Mouse (Mus musculus) kidney, postnatal 0 days (tissue): ENCODE measurements around the gene B4galt7. TPM values are rescaled to one million over a fixed set of nuclear protein-coding genes. Genes with fewer than 3 reads are reported as not detected.
"Not testable (repeated sequence)": the region's sequence is repeated elsewhere in the genome, so short reads cannot be mapped to it uniquely, and the experiment has no call there.

Source experiments
- ATAC-seq: fragments of 200-750 bp; cut with Nextera tagmentation; replicated peaks from 2 replicates; pipeline ENCODE4 v1.8.0; 2017; ENCODE audit warnings: low read depth, moderate number of reproducible peaks, moderate TSS enrichment, moderate library complexity; ENCODE audit not compliant: low FRiP score
- DNase-seq: peaks from one replicate; pipeline ENCODE4 v3.0.0-alpha.2; 2016; ENCODE audit warnings: low spot score
- H3K27ac ChIP-seq: fragments of 300-500 bp; sonication (generic); 2 replicates; pipeline ENCODE4 v1.5.1; 2014; ENCODE audit warnings: mild to moderate bottlenecking
- H3K27me3 ChIP-seq: fragments of 300-500 bp; sonication (generic); 2 replicates; pipeline ENCODE4 v1.6.1; 2014; ENCODE audit warnings: low read length, mixed read lengths; ENCODE audit not compliant: insufficient read depth
- H3K36me3 ChIP-seq: fragments of 300-500 bp; sonication (generic); 2 replicates; pipeline ENCODE4 v1.6.1; 2014; ENCODE audit warnings: low read length, mixed read lengths; ENCODE audit not compliant: insufficient read depth
- H3K4me1 ChIP-seq: fragments of 300-500 bp; sonication (generic); replicated peaks from 2 replicates; pipeline ENCODE4 v1.6.1; 2014; ENCODE audit warnings: antibody characterized with exemption, low read length, mixed read lengths; ENCODE audit not compliant: insufficient read depth
- H3K4me2 ChIP-seq: fragments of 300-500 bp; sonication (generic); 2 replicates; pipeline ENCODE4 v1.6.1; 2014; ENCODE audit warnings: mild to moderate bottlenecking, low read length, moderate library complexity, mixed read lengths
- H3K4me3 ChIP-seq: fragments of 300-500 bp; sonication (generic); replicated peaks from 2 replicates; pipeline ENCODE4 v1.5.1; 2014; ENCODE audit warnings: low read depth, low read length
- H3K9ac ChIP-seq: fragments of 300-500 bp; sonication (generic); 2 replicates; pipeline ENCODE4 v1.6.1; 2014; ENCODE audit warnings: low read depth, low read length
- H3K9me3 ChIP-seq: fragments of 300-500 bp; sonication (generic); replicated peaks from 2 replicates; pipeline ENCODE4 v1.6.1; 2016; ENCODE audit warnings: low read length, inconsistent platforms, mixed read lengths
- CTCF ChIP-seq: IDR thresholded peaks from 2 replicates; pipeline ENCODE4 v1.5.1; 2016; ENCODE audit warnings: antibody characterized with exemption, low read depth, mild to moderate bottlenecking, moderate library complexity
- WGBS: fragments of 180-500 bp; shearing (Covaris S2); extraction: QIAGEN DNeasy Blood & Tissue Kit; methylation state at CpG from one replicate; pipeline ENCODE4 v1.1.7; 2014; 5-methylcytosine and 5-hydroxymethylcytosine counted together
- polyA plus RNA-seq: library from polyadenylated mRNA; unstranded; fragments of >200 nt; fragmentation: Nextera tagmentation; extraction: Ambion mirVana; gene quantifications from 2 replicates; pipeline ENCODE4 v1.2.1, GENCODE M21; 2015

Gene B4galt7
- polyA plus RNA-seq, 1 experiment from 2014 or later: 20.1 TPM

DNA sequence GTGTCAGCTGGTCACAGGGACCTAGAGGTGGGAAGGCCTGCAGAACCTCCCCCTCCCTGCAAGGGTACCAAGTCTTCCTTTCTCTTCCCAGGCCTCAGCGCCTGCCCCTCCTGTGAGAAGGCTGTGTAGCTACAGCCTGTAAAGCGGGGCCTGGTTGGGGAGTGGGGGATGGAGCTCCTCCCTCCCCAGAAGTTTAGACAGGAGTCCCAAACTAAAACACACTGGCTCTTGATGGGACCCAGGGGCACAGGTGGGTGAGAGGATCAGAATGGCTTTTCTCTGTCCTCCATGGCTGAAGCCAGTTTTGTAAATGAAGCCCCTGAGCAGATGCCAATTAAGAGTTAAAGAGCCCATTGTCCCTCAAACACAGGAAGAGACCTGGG lies 7.9 kb downstream of the B4galt7 start:
- ATAC-seq: no peak
- H3K27me3 ChIP-seq: no peaks in the 10 kb centered on the region
- H3K27ac ChIP-seq: no peak overlapping the region
- no peak overlapping the region for H3K9ac ChIP-seq
- H3K36me3 ChIP-seq: peaks cover 30% of the 10 kb centered on the region
- no peak overlapping the region for H3K4me2 ChIP-seq
- no peak for TF ChIP-seq CTCF
- 86% methylated on average over 2 of the region's 2 CpGs for WGBS
- DNase-seq: no peak
- H3K4me1 ChIP-seq: no peaks in the 10 kb centered on the region
- H3K4me3 ChIP-seq: no peak overlapping the region
- no peaks in the 10 kb centered on the region for H3K9me3 ChIP-seq

- no peak for DNase-seq
- Histone ChIP-seq H3K9ac (no peak overlapping the region), H3K36me3 (peaks cover 20% of the 10 kb centered on the region), H3K27ac (no peak overlapping the region), H3K4me3 (no peak overlapping the region), H3K4me2 (no peak overlapping the region), H3K9me3 (no peaks in the 10 kb centered on the region), H3K27me3 (no peaks in the 10 kb centered on the region), H3K4me1 (no peaks in the 10 kb centered on the region)
- 88% methylated on average over 7 of the region's 7 CpGs for WGBS
- TF ChIP-seq CTCF: no peak
- ATAC-seq: no peak
These were observed 12.3 kb downstream of the B4galt7 start for GRCm38 (mm10) chr13:55611996-55612395.

- H3K36me3 ChIP-seq: peaks cover 10% of the 10 kb centered on the region; the same call in 1 of the 2 replicates
- TF ChIP-seq CTCF: no peak
- no peak overlapping the region for H3K9ac ChIP-seq
- no peak overlapping the region for H3K27ac ChIP-seq
- DNase-seq (no peak), ATAC-seq (peak; percentile 68)
- H3K9me3 ChIP-seq: no peaks in the 10 kb centered on the region
- H3K4me1 ChIP-seq: no peaks in the 10 kb centered on the region
- no peaks in the 10 kb centered on the region for H3K27me3 ChIP-seq
- no peak overlapping the region for H3K4me2 ChIP-seq
- 31% methylated on average over 5 of the region's 5 CpGs for WGBS
- H3K4me3 ChIP-seq: no peak overlapping the region
These were observed 13.8 kb downstream of the B4galt7 start for GRCm38 (mm10) chr13:55613471-55613870.

GRCm38 (mm10) chr13:55619328-55619727 lies 19.6 kb downstream of the B4galt7 start:
- WGBS: 89% methylated on average over 4 of the region's 4 CpGs
- Histone ChIP-seq H3K4me3 (no peak overlapping the region), H3K4me1 (peaks cover 3% of the 10 kb centered on the region; the same call in 1 of the 2 replicates), H3K27me3 (no peaks in the 10 kb centered on the region), H3K36me3 (no peaks in the 10 kb centered on the region), H3K4me2 (no peak overlapping the region), H3K9ac (no peak overlapping the region), H3K27ac (no peak overlapping the region), H3K9me3 (no peaks in the 10 kb centered on the region)
- ATAC-seq (no peak), DNase-seq (no peak)
- no peak for TF ChIP-seq CTCF

GRCm38 (mm10) chr13:55620275-55620674 lies 20.6 kb downstream of the B4galt7 start:
- Histone ChIP-seq H3K4me3 (no peak overlapping the region), H3K4me2 (no peak overlapping the region), H3K27me3 (no peaks in the 10 kb centered on the region), H3K4me1 (peaks cover 3% of the 10 kb centered on the region; the same call in 1 of the 2 replicates), H3K9me3 (no peaks in the 10 kb centered on the region), H3K9ac (no peak overlapping the region), H3K27ac (no peak overlapping the region), H3K36me3 (no peaks in the 10 kb centered on the region)
- DNase-seq: no peak
- WGBS: 84% methylated on average over 2 of the region's 2 CpGs
- ATAC-seq: no peak
- no peak for TF ChIP-seq CTCF

GRCm38 (mm10) chr13:55622156-55622648 lies 22.5 kb downstream of the B4galt7 start:
- not testable (repeated sequence) for H3K9me3 ChIP-seq, DNase-seq, ATAC-seq, H3K36me3 ChIP-seq, H3K4me1 ChIP-seq, H3K27me3 ChIP-seq
- peak overlapping the region; percentile 86 for H3K27ac ChIP-seq
- peak overlapping the region; percentile 85 for H3K4me3 ChIP-seq
- peak overlapping the region; percentile 87 for H3K4me2 ChIP-seq
- H3K9ac ChIP-seq: peak overlapping the region; percentile 77
- WGBS: 24% methylated on average over 20 of the region's 20 CpGs
